ENCODE assay signal across 22 mouse cellular contexts in the genomic region with DNA sequence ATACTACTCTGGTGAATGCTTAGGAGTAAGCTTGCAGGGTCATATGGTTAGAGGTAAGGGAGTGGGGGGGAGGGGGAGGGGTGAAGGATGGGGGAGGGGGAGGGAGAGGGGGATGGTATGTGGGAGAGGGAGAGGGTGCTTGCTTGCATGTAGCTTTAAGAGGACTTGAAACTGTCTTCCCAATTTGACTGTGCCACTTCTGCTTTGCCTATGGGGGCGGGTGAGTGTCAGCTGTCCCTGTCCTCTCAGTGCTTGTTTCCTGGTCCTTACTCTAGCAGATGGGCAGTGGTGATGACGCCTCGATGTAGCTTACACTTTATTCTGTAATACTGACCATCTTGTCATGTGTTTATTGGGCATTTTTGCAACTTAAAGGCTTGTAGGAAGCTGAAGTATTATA. TPM values are rescaled to one million over a fixed set of nuclear protein-coding genes. Genes with fewer than 3 reads are reported as not detected.
DNase-seq lines count a peak whose midpoint lies in the region; ATAC-seq and TF ChIP-seq lines count a peak whose summit lies in the region.
"Had no signal": no experiment of that assay in that cellular context is flagged by ENCODE, and none has a peak within 500 bp of the region (broad histone marks: within the 10 kb centered on the region; RNA-seq: fewer than 3 reads in every experiment).

No protein-coding gene starts in this region.

- no peak for TF ChIP-seq CTCF in spleen, adult 2 months (IDR thresholded peaks at IDR 0.05; ENCODE audit: extremely low read depth, insufficient read depth, insufficient read length, insufficient replicate concordance)

- no peak overlapping the region for H3K9ac ChIP-seq in heart, embryonic 12.5 days
- H3K9ac ChIP-seq in liver, embryonic 13.5 days = peak overlapping the region; percentile 66
- H3K9ac ChIP-seq: embryonic facial prominence, embryonic 13.5 days; hindbrain, embryonic 15.5 days; kidney, embryonic 15.5 days had no signal

- H3K4me2 ChIP-seq in heart, embryonic 12.5 days = 0 out of 2 replicates have a peak overlapping the region, but pooled peaks have one; percentile 4
- H3K4me2 ChIP-seq in liver, embryonic 13.5 days = peak overlapping the region; percentile 66
- H3K4me2 ChIP-seq: embryonic facial prominence, embryonic 13.5 days; hindbrain, embryonic 15.5 days; kidney, embryonic 15.5 days had no signal

- peaks cover 23% of the 10 kb centered on the region for H3K4me1 ChIP-seq in heart, embryonic 12.5 days (replicated peaks)
- H3K4me1 ChIP-seq in heart, embryonic 10.5 days = 0 out of 2 replicates have a peak, but pooled peaks cover 14% of the 10 kb centered on the region
- H3K4me1 ChIP-seq in spleen, adult 2 months (ENCODE audit: control insufficient read depth, insufficient read depth, insufficient read length) = peaks cover 6% of the 10 kb centered on the region; the same call in 1 of the 2 replicates
- H3K4me1 ChIP-seq in liver, embryonic 13.5 days (replicated peaks) = peaks cover 78% of the 10 kb centered on the region
- H3K4me1 ChIP-seq: embryonic facial prominence, embryonic 13.5 days; hindbrain, embryonic 15.5 days; kidney, embryonic 15.5 days had no signal

- H3K4me3 ChIP-seq in heart, embryonic 12.5 days = no peak overlapping the region
- no peak overlapping the region for H3K4me3 ChIP-seq in heart, embryonic 10.5 days
- H3K4me3 ChIP-seq in spleen, adult 2 months (ENCODE audit: extremely low read depth, insufficient read depth, insufficient read length) = no peak overlapping the region
- H3K4me3 ChIP-seq in liver, embryonic 13.5 days (replicated peaks) = peak overlapping the region; percentile 27
- H3K4me3 ChIP-seq: embryonic facial prominence, embryonic 13.5 days; hindbrain, embryonic 15.5 days; kidney, embryonic 15.5 days had no signal

- H3K27ac ChIP-seq in heart, embryonic 12.5 days (ENCODE audit: poor library complexity, severe bottlenecking) = peak overlapping the region; percentile 68
- no peak overlapping the region for H3K27ac ChIP-seq in heart, embryonic 10.5 days
- H3K27ac ChIP-seq in spleen, adult 2 months (ENCODE audit: insufficient read depth, low read length) = no peak overlapping the region
- peak overlapping the region; percentile 98 for H3K27ac ChIP-seq in liver, embryonic 13.5 days
- H3K27ac ChIP-seq: embryonic facial prominence, embryonic 13.5 days; hindbrain, embryonic 15.5 days; kidney, embryonic 15.5 days had no signal

- ATAC-seq in heart, embryonic 12.5 days (ENCODE audit: insufficient number of reproducible peaks, low FRiP score) = peak; percentile 34; the same call in 1 of the 2 replicates
- ATAC-seq in liver, embryonic 13.5 days (ENCODE audit: low read depth) = peak; percentile 26
- no peak for ATAC-seq in megakaryocyte-erythroid progenitor cell, adult 5-6 weeks (replicated peaks; ENCODE audit: low FRiP score, low TSS enrichment, poor library complexity, severe bottlenecking)
- ATAC-seq: forebrain, embryonic 14.5 days had no signal

- H3K27me3 ChIP-seq in heart, embryonic 12.5 days (replicated peaks) = no peaks in the 10 kb centered on the region
- no peaks in the 10 kb centered on the region for H3K27me3 ChIP-seq in heart, embryonic 10.5 days (ENCODE audit: insufficient read depth, poor library complexity, severe bottlenecking)
- H3K27me3 ChIP-seq in spleen, adult 2 months (ENCODE audit: control insufficient read depth, insufficient read depth, low read length) = no peaks in the 10 kb centered on the region
- H3K27me3 ChIP-seq in liver, embryonic 13.5 days = no peaks in the 10 kb centered on the region
- H3K27me3 ChIP-seq in splenic B cell, adult 2 months (ENCODE audit: control insufficient read depth, insufficient read depth, low read length, poor library complexity, severe bottlenecking) = no peaks in the 10 kb centered on the region
- H3K27me3 ChIP-seq: embryonic facial prominence, embryonic 13.5 days; hindbrain, embryonic 15.5 days; kidney, embryonic 15.5 days had no signal

- TF ChIP-seq POLR2A in spleen, adult 2 months (IDR thresholded peaks at IDR 0.05; ENCODE audit: low read depth, low read length) = no peak

- WGBS in heart, embryonic 12.5 days = 75% methylated on average over 3 of the region's 3 CpGs
- WGBS in heart, embryonic 10.5 days = 82% methylated on average over 3 of the region's 3 CpGs
- WGBS in spleen, adult 2 months = 40% methylated on average over 3 of the region's 3 CpGs
- 24% methylated on average over 3 of the region's 3 CpGs for WGBS in liver, embryonic 13.5 days (ENCODE audit: insufficient replicate concordance)

- H3K36me3 ChIP-seq in heart, embryonic 12.5 days = no peaks in the 10 kb centered on the region
- H3K36me3 ChIP-seq in heart, embryonic 10.5 days = no peaks in the 10 kb centered on the region
- no peaks in the 10 kb centered on the region for H3K36me3 ChIP-seq in spleen, adult 2 months (ENCODE audit: control insufficient read depth, insufficient read depth, low read length)
- 0 out of 2 replicates have a peak, but pooled peaks cover 3% of the 10 kb centered on the region for H3K36me3 ChIP-seq in liver, embryonic 13.5 days
- no peaks in the 10 kb centered on the region for H3K36me3 ChIP-seq in splenic B cell, adult 2 months (ENCODE audit: control insufficient read depth, insufficient read depth, low read length, poor library complexity, severe bottlenecking)
- H3K36me3 ChIP-seq: embryonic facial prominence, embryonic 13.5 days; hindbrain, embryonic 15.5 days; kidney, embryonic 15.5 days had no signal

- no peak for DNase-seq in heart, embryonic 10.5 days (ENCODE audit: low spot score)
- DNase-seq in spleen, adult 2 months (ENCODE audit: low read depth in 1 of 2, low spot score in 2 of 2) = peak; percentile 9 to 46
- no peak for DNase-seq in spleen, postnatal 4 days (ENCODE audit: low spot score in 2 of 2)
- no peak for DNase-seq in liver, embryonic 13.5 days
- DNase-seq in splenic B cell, adult 2 months (ENCODE audit: low read depth, low spot score) = peak; percentile 65
- DNase-seq in adrenal gland, postnatal 14 days = no peak
- DNase-seq: cerebellum, postnatal 14 days; midbrain, embryonic 14.5 days; retina, postnatal 1 day; thymus, postnatal 25 days had no signal

- H3K9me3 ChIP-seq in heart, embryonic 12.5 days (replicated peaks) = no peaks in the 10 kb centered on the region
- no peaks in the 10 kb centered on the region for H3K9me3 ChIP-seq in heart, embryonic 10.5 days
- no peaks in the 10 kb centered on the region for H3K9me3 ChIP-seq in liver, embryonic 13.5 days (replicated peaks)
- H3K9me3 ChIP-seq: embryonic facial prominence, embryonic 13.5 days; hindbrain, embryonic 15.5 days; kidney, embryonic 15.5 days had no signal

RNA-seq across cellular contexts. Expression of a gene that starts 14.3 kb away (rescaled TPM):
- polyA plus RNA-seq in heart, embryonic 12.5 days (2016; fragmentation: Nextera tagmentation; extraction: Ambion mirVana) = 22.8 and 24.4 TPM in 2 replicates
- polyA plus RNA-seq in heart, embryonic 10.5 days (2016; fragmentation: Nextera tagmentation; extraction: Ambion mirVana) = 21.6 and 29.5 TPM in 2 replicates
- polyA plus RNA-seq in spleen, adult 2 months (2012; rRNA removed) = 2.2 and 4.0 TPM in 2 replicates
- 25.1 and 28.3 TPM in 2 replicates for polyA plus RNA-seq in liver, embryonic 13.5 days (2015; fragmentation: Nextera tagmentation; extraction: Ambion mirVana)
- total RNA-seq in megakaryocyte-erythroid progenitor cell, adult 5-6 weeks (2014; fragmentation: Nextera tagmentation) = 70.2 and 75.0 TPM in 2 replicates
- 40.3 and 66.8 TPM in 2 replicates for total RNA-seq in megakaryocyte-erythroid progenitor cell, adult 5-6 weeks (2017)
- total RNA-seq in adrenal gland, postnatal 14 days (2021) = 45.0 and 48.2 TPM in 2 replicates

RNA-seq across cellular contexts. Expression of a gene that starts 14.4 kb away (rescaled TPM):
- polyA plus RNA-seq in heart, embryonic 12.5 days (2016; fragmentation: Nextera tagmentation; extraction: Ambion mirVana) = 110 and 115 TPM in 2 replicates
- polyA plus RNA-seq in heart, embryonic 10.5 days (2016; fragmentation: Nextera tagmentation; extraction: Ambion mirVana) = 120 and 143 TPM in 2 replicates
- 4.6 and 4.9 TPM in 2 replicates for polyA plus RNA-seq in spleen, adult 2 months (2012; rRNA removed)
- 80.9 and 88.7 TPM in 2 replicates for polyA plus RNA-seq in liver, embryonic 13.5 days (2015; fragmentation: Nextera tagmentation; extraction: Ambion mirVana)
- total RNA-seq in megakaryocyte-erythroid progenitor cell, adult 5-6 weeks (2014; fragmentation: Nextera tagmentation) = 38.6 and 57.8 TPM in 2 replicates
- 45.3 and 46.7 TPM in 2 replicates for total RNA-seq in megakaryocyte-erythroid progenitor cell, adult 5-6 weeks (2017)
- 68.2 and 69.0 TPM in 2 replicates for total RNA-seq in adrenal gland, postnatal 14 days (2021)

RNA-seq across cellular contexts. Expression of a gene that starts 54.5 kb away (rescaled TPM):
- polyA plus RNA-seq in heart, embryonic 12.5 days (2016; fragmentation: Nextera tagmentation; extraction: Ambion mirVana) = not detected in 2 replicates
- not detected in 2 replicates for polyA plus RNA-seq in heart, embryonic 10.5 days (2016; fragmentation: Nextera tagmentation; extraction: Ambion mirVana)
- polyA plus RNA-seq in spleen, adult 2 months (2012; rRNA removed) = not detected in 2 replicates
- not detected in 2 replicates for polyA plus RNA-seq in liver, embryonic 13.5 days (2015; fragmentation: Nextera tagmentation; extraction: Ambion mirVana)
- not detected in 2 replicates for total RNA-seq in megakaryocyte-erythroid progenitor cell, adult 5-6 weeks (2014; fragmentation: Nextera tagmentation)
- not detected in 2 replicates for total RNA-seq in megakaryocyte-erythroid progenitor cell, adult 5-6 weeks (2017)
- total RNA-seq in adrenal gland, postnatal 14 days (2021) = not detected in 2 replicates
- total RNA-seq: gastrocnemius, adult 18-20 months; layer of hippocampus, postnatal 25 days had no signal
- polyA plus RNA-seq: embryonic facial prominence, embryonic 13.5 days; forebrain, embryonic 14.5 days; heart, embryonic 14.5 days; hindbrain, embryonic 15.5 days; kidney, embryonic 15.5 days; limb, embryonic 14.5 days; midbrain, embryonic 14.5 days; neural tube, embryonic 11.5 days; stomach, embryonic 14.5 days had no signal

Comparison
In these comparisons a context has a peak if more than half of its experiments do, and no peak if none do; other contexts are left out.
1. H3K27ac ChIP-seq: peak in heart, embryonic 12.5 days (single experiment) and liver, embryonic 13.5 days (single experiment); none in heart, embryonic 10.5 days (single experiment) and spleen, adult 2 months (single experiment).
2. DNase-seq: peak in spleen, adult 2 months (2 of 2) and splenic B cell, adult 2 months (single experiment); none in heart, embryonic 10.5 days (single experiment), spleen, postnatal 4 days (0 of 2), liver, embryonic 13.5 days (single experiment) and adrenal gland, postnatal 14 days (single experiment).
3. RNA of a gene that starts 14.4 kb away (polyA plus RNA-seq): 120 to 143 TPM in heart, embryonic 10.5 days, 110 to 115 TPM in heart, embryonic 12.5 days and 80.9 to 88.7 TPM in liver, embryonic 13.5 days; 4.6 to 4.9 TPM in spleen, adult 2 months; every median in the first group is over 10 times any median in the second.